Mouse (Mus musculus) erythroblast, embryonic 14.5 days (primary cell): ENCODE results near the gene Cpa4. TPM values are rescaled to one million over a fixed set of nuclear protein-coding genes. Genes with fewer than 3 reads are reported as not detected.

Experiments used
- H3K27me3 ChIP-seq: 2 replicates; pipeline ENCODE4 v1.6.1; 2012; ENCODE audit warnings: inconsistent platforms; ENCODE audit not compliant: control insufficient read depth
- H3K36me3 ChIP-seq: 2 replicates; pipeline ENCODE4 v1.6.1; 2012; ENCODE audit warnings: mild to moderate bottlenecking, inconsistent platforms; ENCODE audit not compliant: control insufficient read depth
- H3K4me1 ChIP-seq: 2 replicates; pipeline ENCODE4 v1.6.1; 2012; ENCODE audit warnings: inconsistent platforms; ENCODE audit not compliant: control insufficient read depth
- H3K4me3 ChIP-seq: replicated peaks from 2 replicates; pipeline ENCODE3; 2012; ENCODE audit warnings: moderate library complexity, mild to moderate bottlenecking, inconsistent platforms
- H3K9me3 ChIP-seq: 2 replicates; pipeline ENCODE4 v1.6.1; 2012; ENCODE audit warnings: low read length, inconsistent platforms, mixed read lengths; ENCODE audit not compliant: control insufficient read depth
- GATA1 ChIP-seq: IDR thresholded peaks from 2 replicates; pipeline ENCODE4 v1.6.1; 2012; ENCODE audit warnings: low read length, inconsistent platforms, mixed read lengths
- TAL1 ChIP-seq: IDR thresholded peaks from 3 replicates; pipeline ENCODE4 v1.6.1; 2012; ENCODE audit warnings: low read length, inconsistent platforms, mixed read lengths
- polyA plus RNA-seq: library from polyadenylated mRNA; stranded (reverse); fragments of >175 nt; gene quantifications from 2 replicates; pipeline ENCODE4 v1.2.3, GENCODE M21; 2012

Gene Cpa4
- polyA plus RNA-seq, 1 experiment: not detected

DNA sequence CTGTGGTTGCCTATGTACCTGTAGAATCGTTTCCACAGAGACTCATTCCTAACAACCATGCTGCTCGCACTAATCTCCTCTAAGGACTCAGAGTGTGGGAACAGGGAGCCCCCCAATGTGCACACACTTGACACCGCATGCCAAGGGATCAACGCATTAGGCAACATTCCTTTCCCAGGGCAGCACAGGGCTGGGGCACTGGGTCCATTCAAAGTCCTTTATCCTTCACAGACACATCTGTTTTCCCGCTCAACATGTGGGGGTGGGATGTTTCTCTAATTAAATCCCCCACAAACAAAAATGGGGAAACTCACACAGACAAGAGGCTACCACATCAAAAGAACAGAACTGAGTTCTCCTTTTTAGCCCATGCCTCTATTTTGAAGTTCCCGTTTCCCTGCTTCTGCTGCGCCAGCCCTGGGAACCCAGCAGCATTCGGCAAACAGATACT, 48.3 kb downstream of the Cpa4 start:
- Histone ChIP-seq H3K36me3 (no peaks in the 10 kb centered on the region), H3K9me3 (no peaks in the 10 kb centered on the region), H3K4me1 (no peaks in the 10 kb centered on the region), H3K27me3 (peaks cover 51% of the 10 kb centered on the region), H3K4me3 (no peak overlapping the region)
- TF ChIP-seq TAL1: no peak
- no peak for TF ChIP-seq GATA1

DNA sequence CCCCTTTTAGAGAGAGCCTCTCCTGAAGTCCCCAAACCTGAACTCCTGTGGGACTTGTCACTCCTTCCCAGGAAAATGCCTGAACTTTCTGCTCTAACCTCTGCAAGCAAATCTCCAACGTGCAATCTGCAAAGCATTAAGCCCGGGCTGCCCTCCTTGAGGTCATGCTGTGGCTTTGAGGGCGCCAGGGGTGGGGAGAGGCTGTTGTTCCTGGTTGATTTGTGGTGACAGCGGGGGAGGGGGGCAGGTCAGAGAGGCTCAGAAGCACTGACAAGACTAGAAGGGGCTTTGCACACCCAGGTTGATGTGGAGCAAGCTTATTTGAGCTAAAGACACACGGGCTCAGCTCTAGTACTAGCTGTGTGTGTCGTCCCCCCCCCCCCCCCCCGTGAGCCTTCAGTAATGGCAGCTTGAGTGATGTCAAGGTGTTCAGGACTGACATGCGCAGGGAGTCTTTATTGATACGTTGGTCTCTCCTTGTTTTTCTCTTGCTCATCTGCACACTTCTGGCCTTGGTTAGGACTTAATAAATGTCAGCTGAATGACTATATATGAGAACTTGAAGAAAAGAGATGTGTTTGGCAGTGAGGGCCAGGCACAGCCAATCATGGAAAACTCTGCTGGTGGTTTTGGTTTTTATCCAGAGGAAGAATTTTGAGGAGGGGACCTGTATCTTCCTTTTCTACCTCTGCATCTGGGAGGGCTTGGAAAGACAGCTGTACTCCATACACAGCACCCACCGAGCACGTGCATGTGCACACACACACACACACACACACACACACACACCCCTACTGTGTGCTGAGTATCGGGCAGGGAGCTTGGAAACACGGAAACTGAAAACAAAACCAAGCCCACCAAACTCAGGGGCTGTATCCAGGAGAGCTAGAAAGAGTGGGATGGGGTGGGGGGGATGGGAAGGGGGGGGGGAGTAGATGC, 49.1 kb downstream of the Cpa4 start:
- TF ChIP-seq TAL1 (no peak), GATA1 (no peak)
- no peaks in the 10 kb centered on the region for H3K36me3 ChIP-seq
- H3K4me3 ChIP-seq: no peak overlapping the region
- H3K27me3 ChIP-seq: peaks cover 51% of the 10 kb centered on the region
- H3K4me1 ChIP-seq: no peaks in the 10 kb centered on the region
- no peaks in the 10 kb centered on the region for H3K9me3 ChIP-seq

DNA sequence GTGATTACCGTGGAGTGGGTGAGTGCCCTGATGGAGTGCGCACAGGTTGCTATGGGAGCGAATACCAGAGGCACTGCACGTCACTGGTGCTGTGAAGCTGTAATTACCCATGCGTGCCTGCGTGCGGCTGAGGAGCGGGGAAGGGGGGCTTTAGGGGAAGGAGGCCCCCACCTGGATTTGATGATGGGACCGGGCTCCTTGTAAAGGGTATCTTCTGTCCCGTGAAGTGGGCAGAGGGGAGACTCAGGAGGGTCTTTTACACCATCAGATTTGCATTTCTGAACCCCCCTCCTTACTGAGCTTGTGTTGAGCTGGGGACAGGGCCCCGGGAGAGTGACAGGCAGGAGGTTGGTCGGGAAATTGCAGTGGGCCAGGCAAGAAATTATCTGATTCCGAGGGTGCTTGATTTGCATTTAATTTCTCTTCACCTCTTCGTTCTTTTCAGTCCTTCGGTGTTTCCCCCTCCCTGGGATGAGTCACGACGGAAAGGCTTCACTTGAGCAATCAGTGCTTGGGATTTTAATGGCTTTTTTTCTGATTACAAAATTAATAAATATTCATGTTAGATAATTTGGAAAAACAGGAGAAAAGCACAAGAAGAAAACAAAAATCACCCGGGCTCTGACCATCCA, 49.9 kb downstream of the Cpa4 start:
- H3K27me3 ChIP-seq: peaks cover 55% of the 10 kb centered on the region
- no peaks in the 10 kb centered on the region for H3K4me1 ChIP-seq
- no peak overlapping the region for H3K4me3 ChIP-seq
- H3K36me3 ChIP-seq: no peaks in the 10 kb centered on the region
- H3K9me3 ChIP-seq: no peaks in the 10 kb centered on the region
- TF ChIP-seq GATA1 (no peak), TAL1 (no peak)

DNA sequence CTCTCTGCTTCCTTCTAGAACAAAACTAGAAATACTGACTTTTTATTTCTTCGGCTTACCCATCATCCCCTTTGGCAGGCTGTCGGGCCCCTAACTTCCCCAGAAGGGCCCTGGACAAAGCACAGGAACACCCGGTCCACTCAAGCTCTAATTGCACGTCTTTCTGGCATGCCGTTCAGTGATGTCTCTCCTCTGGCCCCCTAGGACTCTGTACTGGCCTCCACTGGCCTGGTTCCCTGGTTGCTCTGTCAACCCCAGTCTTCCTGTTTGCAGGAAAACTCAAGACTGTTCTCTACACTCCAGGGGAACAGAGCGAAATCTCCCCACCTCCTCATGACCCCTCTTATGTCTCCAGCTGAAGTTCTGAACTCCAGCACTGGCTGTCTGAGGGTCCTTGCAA, 50.6 kb downstream of the Cpa4 start:
- Histone ChIP-seq H3K27me3 (peaks cover 56% of the 10 kb centered on the region), H3K9me3 (no peaks in the 10 kb centered on the region), H3K4me1 (no peaks in the 10 kb centered on the region), H3K36me3 (no peaks in the 10 kb centered on the region), H3K4me3 (no peak overlapping the region)
- TF ChIP-seq GATA1 (no peak), TAL1 (no peak)

DNA sequence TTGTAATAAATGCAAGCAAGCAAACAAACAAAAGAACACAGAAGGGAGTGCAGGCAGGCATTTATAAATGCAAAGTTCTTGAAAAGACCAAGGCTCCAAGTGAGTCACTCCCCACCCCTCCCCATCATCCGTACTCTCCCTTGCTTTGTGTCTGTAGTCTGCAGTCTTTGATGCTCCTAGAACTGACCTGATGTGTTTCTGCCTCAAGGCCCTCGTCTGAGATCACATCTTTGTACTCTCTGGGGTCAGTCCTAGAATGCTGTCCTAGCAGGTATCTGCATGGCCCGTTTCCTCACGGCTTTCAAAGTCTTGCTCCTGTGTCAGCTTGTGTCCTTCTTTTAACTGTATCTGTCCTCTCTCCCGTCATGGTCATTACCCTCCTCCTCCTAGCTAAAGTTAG, 51.4 kb downstream of the Cpa4 start:
- Histone ChIP-seq H3K4me3 (no peak overlapping the region), H3K4me1 (no peaks in the 10 kb centered on the region), H3K9me3 (no peaks in the 10 kb centered on the region), H3K27me3 (peaks cover 54% of the 10 kb centered on the region), H3K36me3 (no peaks in the 10 kb centered on the region)
- TF ChIP-seq GATA1 (no peak), TAL1 (no peak)

DNA sequence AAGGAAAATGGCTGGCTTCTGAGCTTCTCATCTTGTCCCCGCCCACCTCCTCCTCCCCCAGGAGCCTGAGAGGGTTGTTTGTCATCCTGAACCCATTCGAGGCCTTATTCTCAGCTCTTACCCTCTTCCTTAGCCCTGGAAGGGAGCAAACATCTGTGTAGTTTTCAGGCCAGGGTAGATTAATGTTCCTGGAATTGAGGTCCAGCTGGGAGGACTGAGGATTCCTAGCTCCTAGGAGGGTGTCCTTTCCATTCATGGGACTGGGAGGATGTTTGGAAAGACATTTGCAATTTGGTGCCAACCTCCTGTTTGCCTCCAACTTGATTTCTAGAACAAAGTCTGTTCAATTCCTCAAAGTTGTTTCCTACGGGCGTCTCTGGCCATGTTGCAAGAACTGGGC, 52.4 kb downstream of the Cpa4 start:
- Histone ChIP-seq H3K4me1 (no peaks in the 10 kb centered on the region), H3K36me3 (no peaks in the 10 kb centered on the region), H3K9me3 (no peaks in the 10 kb centered on the region), H3K4me3 (no peak overlapping the region), H3K27me3 (peaks cover 48% of the 10 kb centered on the region)
- TF ChIP-seq GATA1 (no peak), TAL1 (no peak)

DNA sequence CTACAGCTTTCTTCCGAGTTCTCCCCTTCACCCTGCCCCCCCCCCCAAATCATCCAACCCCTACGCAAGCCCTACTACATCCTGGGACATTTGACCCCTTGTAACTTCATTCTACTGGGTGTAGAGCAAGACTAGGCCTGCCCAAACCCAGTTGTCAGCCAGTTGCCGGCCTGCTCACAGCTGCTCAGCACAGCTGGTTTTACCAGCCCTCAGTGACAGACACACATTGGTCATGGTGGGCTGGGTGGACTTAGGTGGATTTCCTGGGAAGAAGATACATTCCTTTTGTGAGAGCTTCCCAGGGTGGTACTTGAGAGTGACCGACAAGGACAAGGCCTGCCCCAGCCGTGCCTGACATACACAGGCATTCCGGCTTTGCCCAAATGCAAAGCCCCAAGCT, 52.8 kb downstream of the Cpa4 start:
- TF ChIP-seq TAL1 (no peak), GATA1 (no peak)
- Histone ChIP-seq H3K36me3 (no peaks in the 10 kb centered on the region), H3K9me3 (no peaks in the 10 kb centered on the region), H3K27me3 (peaks cover 44% of the 10 kb centered on the region), H3K4me1 (no peaks in the 10 kb centered on the region), H3K4me3 (no peak overlapping the region)

DNA sequence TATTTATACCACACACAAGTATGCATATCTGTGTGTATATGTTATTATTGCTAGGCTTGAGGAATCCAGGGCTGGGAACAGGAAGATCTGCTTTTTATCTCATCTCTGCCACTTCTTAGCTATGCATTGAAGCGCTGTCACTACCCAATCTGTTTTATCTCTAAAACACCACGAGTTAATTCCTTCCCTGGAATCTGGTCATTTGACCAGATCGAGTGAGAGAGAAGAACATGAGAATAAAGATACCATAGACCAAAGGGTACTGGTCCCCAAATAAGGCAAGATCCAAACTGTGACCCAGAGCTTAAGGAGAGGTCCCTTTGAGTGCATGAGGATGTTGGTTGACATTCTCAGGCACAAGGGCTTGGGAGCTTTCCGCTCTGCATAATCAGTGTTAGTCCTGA, 53.8 kb downstream of the Cpa4 start:
- H3K9me3 ChIP-seq: no peaks in the 10 kb centered on the region
- no peaks in the 10 kb centered on the region for H3K4me1 ChIP-seq
- H3K27me3 ChIP-seq: peaks cover 35% of the 10 kb centered on the region
- H3K4me3 ChIP-seq: no peak overlapping the region
- H3K36me3 ChIP-seq: no peaks in the 10 kb centered on the region
- TF ChIP-seq GATA1 (no peak), TAL1 (no peak)

DNA sequence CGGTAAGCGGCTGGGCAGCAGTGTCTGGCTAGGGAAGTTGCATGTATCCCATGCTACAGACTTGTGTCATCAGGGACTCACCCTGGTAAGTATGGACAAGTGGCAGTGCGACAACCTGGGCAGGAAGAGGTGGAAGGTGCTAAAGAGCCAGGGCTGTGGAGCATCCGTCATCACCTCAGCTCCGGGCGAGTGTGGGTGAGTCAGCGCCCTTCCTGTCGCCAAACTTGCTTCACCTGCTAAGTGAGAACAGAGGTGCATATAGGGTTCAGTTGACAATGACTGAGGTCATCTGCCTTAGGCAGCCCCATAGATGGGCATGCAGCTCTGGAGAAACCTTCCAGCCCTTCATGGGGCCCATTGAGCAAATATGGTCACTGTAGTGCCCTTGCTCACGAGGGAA, 56.6 kb downstream of the Cpa4 start:
- H3K36me3 ChIP-seq: no peaks in the 10 kb centered on the region
- H3K4me3 ChIP-seq: no peak overlapping the region
- H3K9me3 ChIP-seq: no peaks in the 10 kb centered on the region
- H3K4me1 ChIP-seq: no peaks in the 10 kb centered on the region
- peaks cover 9% of the 10 kb centered on the region for H3K27me3 ChIP-seq
- TF ChIP-seq TAL1: no peak
- TF ChIP-seq GATA1: no peak
